Mouse (Mus musculus) gastrocnemius, adult 8-10 months (tissue): ENCODE results near the gene Rhox7b. TPM values are rescaled to one million over a fixed set of nuclear protein-coding genes. Genes with fewer than 3 reads are reported as not detected.
"Not testable (repeated sequence)": the region's sequence is repeated elsewhere in the genome, so short reads cannot be mapped to it uniquely, and the experiment has no call there.

Experiments
- DNase-seq, 2 experiments: peaks; one replicate each; pipeline ENCODE4 v3.0.0; 2022; ENCODE audit warnings: low spot score in 2 of 2
- total RNA-seq, 4 experiments: library from RNA; stranded (reverse); gene quantifications; 2 replicates each; pipeline ENCODE4 v1.2.4; 2022

Gene Rhox7b
- not detected for total RNA-seq

DNA sequence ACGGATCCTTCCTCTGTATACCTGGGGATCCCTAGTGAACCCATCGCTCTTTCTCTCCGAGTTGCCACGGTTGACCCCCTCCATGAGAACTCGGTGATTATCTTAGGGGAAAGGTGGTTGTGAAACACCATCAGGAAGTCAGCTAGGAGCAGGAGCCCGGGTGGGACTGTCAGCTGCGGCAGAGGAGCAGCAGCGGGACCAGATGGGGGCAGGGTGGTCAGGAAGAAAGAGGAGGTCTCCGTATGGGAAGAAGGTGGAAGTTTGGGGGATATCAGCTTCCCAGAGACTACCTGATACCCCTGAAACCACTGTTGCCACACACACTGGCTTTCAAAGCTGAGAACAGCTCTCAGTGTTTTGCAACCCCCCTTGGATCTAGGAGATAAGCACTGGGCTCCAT is at the start of gene Rhox7b:
Gene Rhox7b (minus strand): TSS at position 101 of the 400 bp plus-strand sequence.
- not testable (repeated sequence) for DNase-seq

DNA sequence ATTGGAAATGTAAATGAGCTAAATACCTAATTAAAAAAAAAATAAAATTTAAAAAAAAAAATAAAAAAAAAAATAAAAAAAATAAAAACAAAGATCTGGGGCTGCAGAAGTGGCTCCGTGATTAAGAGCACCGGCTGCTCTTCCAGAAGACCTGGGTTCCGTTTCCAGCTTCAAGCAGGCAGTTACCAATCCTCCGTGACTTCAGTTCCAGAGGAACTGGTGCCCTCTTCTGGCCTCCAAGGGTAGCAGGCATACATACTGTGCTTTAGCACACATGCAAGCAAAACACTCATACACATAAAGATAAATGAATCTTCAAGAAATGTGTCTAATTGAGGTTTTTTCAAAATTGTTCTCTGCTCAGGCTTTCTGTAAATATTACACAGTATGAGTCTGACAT is 19.3 kb upstream of the Rhox7b start:
- no peak for DNase-seq

DNA sequence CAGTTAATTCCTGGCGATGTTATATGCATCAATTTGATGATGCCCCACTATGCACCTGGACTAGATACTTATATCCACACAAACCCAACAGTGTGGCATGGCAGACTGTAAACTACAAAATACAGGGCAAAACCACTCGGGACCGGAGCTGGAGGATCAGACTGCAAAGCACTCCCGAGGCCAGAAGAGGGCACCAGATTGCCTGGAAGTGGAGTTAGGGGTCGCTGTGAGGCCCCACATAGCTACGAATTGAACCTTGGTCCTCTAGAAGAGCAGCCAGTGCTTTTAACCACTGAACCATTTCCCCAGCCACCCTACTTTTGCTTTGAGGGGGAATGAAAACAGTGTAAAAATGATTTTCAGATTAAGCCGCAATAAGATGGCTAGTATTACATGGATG is 11.5 kb upstream of the Rhox7b start:
- DNase-seq, result no peak

DNA sequence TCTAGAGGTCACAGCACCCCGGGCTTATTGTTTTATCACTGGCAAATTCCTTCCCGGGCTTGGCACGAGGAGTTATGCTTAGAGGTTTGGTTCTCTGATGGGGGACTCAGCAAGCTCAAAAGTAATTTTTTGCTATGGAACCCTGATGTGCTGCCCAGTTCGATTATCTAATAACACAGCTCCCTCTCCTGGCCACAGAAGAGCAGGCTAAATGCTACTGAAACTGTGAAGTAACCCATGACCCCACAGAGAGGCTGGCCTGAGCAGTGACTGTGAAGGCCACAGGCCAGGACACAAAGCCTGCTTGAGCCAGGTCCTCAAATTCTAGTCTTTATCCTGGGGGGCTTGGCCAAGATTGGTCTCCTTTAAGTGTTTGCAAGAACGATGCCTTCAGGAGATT is 6.7 kb upstream of the Rhox7b start:
- DNase-seq, result no peak

DNA sequence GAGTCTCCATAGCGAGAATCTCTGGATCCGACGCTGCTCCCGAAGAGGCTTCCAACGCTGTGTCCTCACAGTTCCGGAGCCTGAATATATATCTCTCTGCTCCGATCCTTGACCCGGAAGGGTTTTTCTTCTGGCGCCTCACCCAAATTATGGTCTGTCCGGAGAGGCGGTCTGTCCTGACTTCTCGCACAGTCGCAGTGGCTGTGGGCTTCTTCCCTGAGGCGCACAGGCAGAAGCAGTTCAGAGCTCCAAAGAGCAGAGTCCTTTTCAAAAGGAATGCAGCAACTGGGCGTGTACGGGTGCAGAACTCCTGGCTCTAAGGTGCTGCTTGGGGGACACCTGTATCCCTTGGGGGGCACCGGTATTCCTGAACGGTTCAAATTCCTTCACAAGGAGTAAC is 4.6 kb upstream of the Rhox7b start, which contains the start of gene Rhox9:
Gene Rhox9 (minus strand): TSS at position 101 of the 400 bp plus-strand sequence.
- not testable (repeated sequence) for DNase-seq

DNA sequence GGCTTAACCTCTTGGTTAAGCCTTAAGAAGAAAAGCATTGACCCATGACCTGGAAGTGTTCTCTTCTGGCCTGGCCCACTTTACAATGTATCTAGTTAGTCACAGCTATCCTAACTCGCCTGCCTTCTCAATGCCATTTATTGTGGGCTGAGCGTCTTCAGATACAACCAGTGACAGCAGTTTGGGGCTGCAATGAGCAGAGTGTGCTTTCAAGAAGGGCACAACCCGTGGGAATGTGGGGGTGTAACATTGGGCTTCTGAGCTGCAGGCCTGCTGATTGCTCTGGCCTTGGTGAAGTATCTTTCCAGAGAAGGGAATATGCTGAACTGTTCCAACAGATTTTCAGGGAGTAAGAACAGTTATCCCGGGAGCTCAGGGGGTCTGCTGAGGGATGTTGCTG is 18.2 kb downstream of the Rhox7b start, which contains the start of gene Rhox8:
Gene Rhox8 (minus strand): TSS at position 101 of the 400 bp plus-strand sequence.
- DNase-seq, result no peak

DNA sequence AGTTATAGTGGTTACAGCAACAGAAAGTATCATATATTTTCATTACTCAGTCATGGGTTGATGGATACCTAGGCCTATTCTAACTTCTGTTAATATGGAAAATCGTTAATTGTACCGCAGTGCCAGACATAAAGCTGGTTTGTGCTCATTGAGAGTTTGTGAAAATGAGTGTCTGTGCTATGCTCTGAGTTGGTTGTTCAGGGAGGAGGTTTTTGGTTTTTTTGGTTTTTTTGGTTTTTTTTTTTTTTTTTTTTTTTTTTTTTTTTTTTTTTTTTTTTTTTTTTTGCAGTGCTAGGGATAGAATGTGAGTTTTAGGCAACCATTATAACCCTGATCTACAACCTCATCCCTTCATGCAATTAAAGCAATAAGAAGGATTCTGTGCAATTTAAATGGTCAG is 25.4 kb downstream of the Rhox7b start:
- DNase-seq, result no peak

Other genes starting within 250 kb of the Rhox7b start
- not detected for gene Rhox4g, start 245.9 kb downstream of the Rhox7b start, total RNA-seq
- not detected for gene Rhox3h, start 228.5 kb downstream of the Rhox7b start, total RNA-seq
- gene Rhox2h, start 224.0 kb downstream of the Rhox7b start, total RNA-seq, result not detected
- gene Rhox5, start 92.4 kb downstream of the Rhox7b start, total RNA-seq, result not detected
- gene Rhox6, start 70.3 kb downstream of the Rhox7b start, total RNA-seq, result not detected
- gene Rhox7a, start 65.5 kb downstream of the Rhox7b start, total RNA-seq, result not detected
- gene Rhox8, start 18.3 kb downstream of the Rhox7b start, total RNA-seq, result not detected
- not detected for gene Rhox9, start 4.5 kb upstream of the Rhox7b start, total RNA-seq
- gene Btg1-ps1, start 121.6 kb upstream of the Rhox7b start, total RNA-seq, result not detected
- not detected for gene Btg1-ps2, start 145.9 kb upstream of the Rhox7b start, total RNA-seq
- not detected for gene Rhox10, start 169.2 kb upstream of the Rhox7b start, total RNA-seq
- gene Rhox11, start 187.9 kb upstream of the Rhox7b start, total RNA-seq, result not detected
- gene Rhox12, start 213.7 kb upstream of the Rhox7b start, total RNA-seq, result not detected
- not detected for gene Rhox13, start 224.0 kb upstream of the Rhox7b start, total RNA-seq